In the genomic region with DNA sequence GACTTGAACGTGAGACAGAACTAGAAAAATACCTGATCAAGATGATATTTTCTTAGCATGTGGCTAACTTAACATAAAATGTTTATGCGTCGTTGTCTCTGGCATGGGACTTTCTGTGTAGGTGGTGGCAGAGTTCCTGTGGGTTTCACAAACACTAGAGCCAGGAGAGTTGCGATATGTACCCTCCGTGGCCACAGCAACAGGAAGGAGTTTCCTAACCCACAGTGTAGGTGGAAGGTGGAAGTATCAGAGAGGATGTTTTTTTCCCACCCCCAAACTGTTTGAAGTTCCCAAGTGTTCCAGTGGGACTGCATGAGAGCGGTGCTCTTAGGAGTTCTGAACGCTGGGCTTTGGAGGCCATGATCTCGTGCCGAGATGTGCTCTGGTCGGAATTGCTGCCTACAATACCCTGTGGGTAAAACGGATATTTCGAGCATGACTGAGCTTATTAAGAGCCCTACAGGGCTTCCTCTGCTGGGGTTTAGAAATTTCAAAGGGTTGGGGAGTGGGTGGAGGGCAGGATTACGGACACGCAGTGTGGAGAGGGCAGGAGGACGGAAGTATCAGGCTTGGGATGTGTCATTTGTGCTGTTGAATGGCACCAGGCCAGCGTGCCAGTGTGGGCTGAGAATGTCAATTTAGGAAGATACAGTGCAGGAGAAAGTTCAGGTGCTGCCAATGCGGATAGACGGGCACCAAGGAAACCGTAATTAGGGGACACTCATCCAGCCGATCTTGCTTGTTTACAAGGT, we compare ENCODE assay signal across 8 mouse cellular contexts.
DNase-seq lines count a peak whose midpoint lies in the region; ATAC-seq and TF ChIP-seq lines count a peak whose summit lies in the region.

No protein-coding gene starts in this region.

- no peak overlapping the region for H3K9ac ChIP-seq in forebrain, embryonic 11.5 days (ENCODE audit: low read length)

- no peaks in the 10 kb centered on the region for H3K36me3 ChIP-seq in kidney, adult 2 months (ENCODE audit: control insufficient read depth, insufficient read depth, low read length)
- no peaks in the 10 kb centered on the region for H3K36me3 ChIP-seq in forebrain, embryonic 11.5 days (ENCODE audit: control insufficient read depth, insufficient read depth, low read length)
- peaks cover 31% of the 10 kb centered on the region for H3K36me3 ChIP-seq in megakaryocyte, embryonic 14.5 days (replicated peaks; ENCODE audit: low read length)

- H3K27me3 ChIP-seq in kidney, adult 2 months (replicated peaks; ENCODE audit: control insufficient read depth, insufficient read depth, low read length), result no peaks in the 10 kb centered on the region
- no peaks in the 10 kb centered on the region for H3K27me3 ChIP-seq in forebrain, embryonic 11.5 days (ENCODE audit: control insufficient read depth, insufficient read depth, low read length)
- no peaks in the 10 kb centered on the region for H3K27me3 ChIP-seq in megakaryocyte, embryonic 14.5 days (replicated peaks)

- peaks cover 21% of the 10 kb centered on the region; the same call in 1 of the 2 replicates for H3K4me1 ChIP-seq in kidney, adult 2 months (ENCODE audit: control insufficient read depth, insufficient read depth, low read length)
- peaks cover 8% of the 10 kb centered on the region; the same call in 1 of the 2 replicates for H3K4me1 ChIP-seq in forebrain, embryonic 11.5 days (replicated peaks; ENCODE audit: control insufficient read depth, insufficient read depth, low read length)
- peaks cover 100% of the 10 kb centered on the region for H3K4me1 ChIP-seq in megakaryocyte, embryonic 14.5 days

- 60% methylated on average over 20 of the region's 20 CpGs for WGBS in kidney, adult 2 months
- 34% methylated on average over 20 of the region's 20 CpGs for WGBS in forebrain, embryonic 11.5 days

- DNase-seq in kidney, adult 2 months, result peak; percentile 22
- no peak for DNase-seq in kidney, adult 9 months
- DNase-seq in NIH3T3 (ENCODE audit: low read depth), result peak; percentile 68
- peak; percentile 52 for DNase-seq in forebrain, embryonic 11.5 days (ENCODE audit: low spot score)
- DNase-seq in layer of hippocampus, adult 18-20 months (ENCODE audit: low spot score in 2 of 2), result no peak
- no peak for DNase-seq in right cerebral cortex, adult 18-20 months
- DNase-seq in spleen, adult 12 weeks (ENCODE audit: low spot score), result no peak

- no peaks in the 10 kb centered on the region for H3K9me3 ChIP-seq in forebrain, embryonic 11.5 days (ENCODE audit: control insufficient read depth, low read length)
- no peaks in the 10 kb centered on the region for H3K9me3 ChIP-seq in megakaryocyte, embryonic 14.5 days

- no peak overlapping the region for H3K4me3 ChIP-seq in kidney, adult 2 months (ENCODE audit: insufficient read depth, low read depth, low read length)
- H3K4me3 ChIP-seq in forebrain, embryonic 11.5 days (ENCODE audit: low read depth, low read length), result no peak overlapping the region
- peak overlapping the region; percentile 83 for H3K4me3 ChIP-seq in megakaryocyte, embryonic 14.5 days (replicated peaks)

- no peak overlapping the region for H3K27ac ChIP-seq in kidney, adult 2 months (ENCODE audit: insufficient read depth, low read depth, low read length)
- H3K27ac ChIP-seq in forebrain, embryonic 11.5 days (ENCODE audit: low read depth, low read length), result no peak overlapping the region

- peak; percentile 76 for ATAC-seq in forebrain, embryonic 11.5 days (replicated peaks; ENCODE audit: low FRiP score)

- no peak for TF ChIP-seq CTCF in kidney, adult 2 months (conservative IDR thresholded peaks at IDR 0.05; ENCODE audit: insufficient read depth, insufficient read length, low read depth, low read length)

- TF ChIP-seq POLR2A in kidney, adult 2 months (IDR thresholded peaks at IDR 0.05; ENCODE audit: low read depth, low read length), result no peak

- peak overlapping the region; percentile 18; the same call in 1 of the 2 replicates for H3K4me2 ChIP-seq in forebrain, embryonic 11.5 days (ENCODE audit: low read depth, low read length, severe bottlenecking)

Comparison
In these comparisons a context has a peak if more than half of its experiments do, and no peak if none do; other contexts are left out.
1. DNase-seq: peak in kidney, adult 2 months (single experiment), NIH3T3 (single experiment) and forebrain, embryonic 11.5 days (single experiment); none in kidney, adult 9 months (single experiment), layer of hippocampus, adult 18-20 months (0 of 2), right cerebral cortex, adult 18-20 months (single experiment) and spleen, adult 12 weeks (single experiment).